Comparison of ENCODE assay signal across 21 mouse cellular contexts in genomic region chr19:43451563-43451962, GRCm38 (mm10). TPM values are rescaled to one million over a fixed set of nuclear protein-coding genes. Genes with fewer than 3 reads are reported as not detected.
DNase-seq lines count a peak whose midpoint lies in the region; TF ChIP-seq lines count a peak whose summit lies in the region.
"Had no signal": no experiment of that assay in that cellular context is flagged by ENCODE, and none has a peak within 500 bp of the region (broad histone marks: within the 10 kb centered on the region; RNA-seq: fewer than 3 reads in every experiment).

No protein-coding gene starts in this region.

- peak overlapping the region; percentile 86 for H3K27ac ChIP-seq in left cerebral cortex, adult 2 months
- 0 out of 2 replicates have a peak overlapping the region, but pooled peaks have one; percentile 46 for H3K27ac ChIP-seq in olfactory bulb, adult 2 months (ENCODE audit: insufficient read depth, low read depth, low read length)
- H3K27ac ChIP-seq: embryonic facial prominence, embryonic 13.5 days; embryonic facial prominence, embryonic 15.5 days; forebrain, embryonic 10.5 days; forebrain, embryonic 12.5 days had no signal

- H3K4me1 ChIP-seq in olfactory bulb, adult 2 months (ENCODE audit: control insufficient read depth, insufficient read depth, low read length): no peaks in the 10 kb centered on the region
- H3K4me1 ChIP-seq: embryonic facial prominence, embryonic 13.5 days; embryonic facial prominence, embryonic 15.5 days; forebrain, embryonic 10.5 days; forebrain, embryonic 12.5 days had no signal

- TF ChIP-seq CTCF in left cerebral cortex, adult 2 months (IDR thresholded peaks at IDR 0.05): no peak
- TF ChIP-seq CTCF in olfactory bulb, adult 2 months (IDR thresholded peaks at IDR 0.05; ENCODE audit: insufficient read depth, low read depth, low read length): no peak

- intact Hi-C loops in left cerebral cortex, adult 2 months (cut with DNase I): no loop called here

- 58% methylated on average over 10 of the region's 10 CpGs for WGBS in olfactory bulb, adult 2 months

- peak; percentile 14 for DNase-seq in cerebellum, adult 9-11 months
- no peak for DNase-seq in cerebellum, postnatal 36 days
- DNase-seq in heart, adult 11 months: peak; percentile 30
- DNase-seq in heart, adult 8-10 months (ENCODE audit: low spot score): no peak
- DNase-seq in left cerebral cortex, adult 2 months (ENCODE audit: extremely low spot score in 1 of 2, low spot score in 2 of 2): no peak
- no peak for DNase-seq in left cerebral cortex, adult 18-20 months (ENCODE audit: low spot score in 2 of 2)
- DNase-seq in adrenal gland, adult 8-10 months: no peak
- DNase-seq: adrenal gland, postnatal 10 days; adrenal gland, postnatal 25 days; B cell, adult 2 months; embryo, embryonic 11 days had no signal

- H3K4me3 ChIP-seq in left cerebral cortex, adult 2 months: peak overlapping the region; percentile 2; the same call in 1 of the 2 replicates
- no peak overlapping the region for H3K4me3 ChIP-seq in olfactory bulb, adult 2 months (ENCODE audit: insufficient read depth, low read depth, low read length)
- H3K4me3 ChIP-seq: embryonic facial prominence, embryonic 13.5 days; embryonic facial prominence, embryonic 15.5 days; erythroblast, embryonic 14.5 days; forebrain, embryonic 10.5 days; forebrain, embryonic 12.5 days had no signal

- no peak for TF ChIP-seq POLR2A in olfactory bulb, adult 2 months (IDR thresholded peaks at IDR 0.05; ENCODE audit: insufficient read depth, low read depth, low read length)

RNA-seq across cellular contexts. Expression of gene Cnnm1, which starts 11.3 kb away (rescaled TPM):
- total RNA-seq in heart, adult 8-10 months (2022): under 1 TPM in 3 of 4 experiments, not detected in 1; 0.11 to 0.38 (median 0.22) TPM
- total RNA-seq in left cerebral cortex, adult 2 months (2021): 100 to 1,000 TPM; 114 to 116 TPM
- total RNA-seq in left cerebral cortex, adult 18-20 months (2021): 100 to 1,000 TPM; 104 to 106 TPM
- polyA plus RNA-seq in olfactory bulb, adult 2 months (2012; ENCODE audit: insufficient read depth, insufficient read length, low replicate concordance, missing spikeins): not detected in 2 replicates
- total RNA-seq in adrenal gland, adult 8-10 months (2022): under 1 TPM; 0.45 to 0.65 (median 0.60) TPM
- total RNA-seq: CH12.LX had no signal
- polyA plus RNA-seq: activated CD4-positive, CD25-positive, alpha-beta regulatory T cell, adult 4 months; CD4-positive, CD25-positive, alpha-beta regulatory T cell, adult 4 months; erythroblast, embryonic 14.5 days; Patski had no signal

Comparison
In these comparisons a context has a peak if more than half of its experiments do, and no peak if none do; other contexts are left out.
1. DNase-seq: peak in cerebellum, adult 9-11 months (single experiment) and heart, adult 11 months (single experiment); none in cerebellum, postnatal 36 days (0 of 2), heart, adult 8-10 months (single experiment), left cerebral cortex, adult 2 months (0 of 2), left cerebral cortex, adult 18-20 months (0 of 2) and adrenal gland, adult 8-10 months (single experiment).
2. RNA of gene Cnnm1, which starts 11.3 kb away (total RNA-seq): 114 to 116 TPM in left cerebral cortex, adult 2 months and 104 to 106 TPM in left cerebral cortex, adult 18-20 months; 0.45 to 0.65 TPM in adrenal gland, adult 8-10 months and 0.11 to 0.38 TPM in heart, adult 8-10 months; every median in the first group is over 10 times any median in the second.